11 mouse cellular contexts compared by ENCODE assay signal in genomic region chr3:153720296-153720695, GRCm38 (mm10). TPM values are rescaled to one million over a fixed set of nuclear protein-coding genes. Genes with fewer than 3 reads are reported as not detected.
DNase-seq lines count a peak whose midpoint lies in the region; ATAC-seq lines count a peak whose summit lies in the region.
"Had no signal": no experiment of that assay in that cellular context is flagged by ENCODE, and none has a peak within 500 bp of the region (broad histone marks: within the 10 kb centered on the region; RNA-seq: fewer than 3 reads in every experiment).

No protein-coding gene starts in this region.

- H3K4me3 ChIP-seq in forebrain, embryonic 11.5 days (ENCODE audit: low read depth, low read length), result no peak overlapping the region
- no peak overlapping the region for H3K4me3 ChIP-seq in forebrain, embryonic 14.5 days (ENCODE audit: low read depth, low read length)
- no peak overlapping the region for H3K4me3 ChIP-seq in kidney, embryonic 14.5 days (ENCODE audit: low read length)
- no peak overlapping the region; the same call in 1 of the 2 replicates for H3K4me3 ChIP-seq in embryonic facial prominence, embryonic 12.5 days
- H3K4me3 ChIP-seq in liver, embryonic 13.5 days (replicated peaks), result 0 out of 2 replicates have a peak overlapping the region, but pooled peaks have one; percentile 2

- WGBS in forebrain, embryonic 11.5 days, result 63% methylated on average over 3 of the region's 3 CpGs
- 62% methylated on average over 3 of the region's 3 CpGs for WGBS in forebrain, embryonic 14.5 days
- 33% methylated on average over 3 of the region's 3 CpGs for WGBS in kidney, embryonic 14.5 days
- 23% methylated on average over 3 of the region's 3 CpGs for WGBS in embryonic facial prominence, embryonic 12.5 days
- 16% methylated on average over 3 of the region's 3 CpGs for WGBS in liver, embryonic 13.5 days (ENCODE audit: insufficient replicate concordance)

- H3K9ac ChIP-seq in forebrain, embryonic 11.5 days (ENCODE audit: low read length), result no peak overlapping the region
- no peak overlapping the region for H3K9ac ChIP-seq in forebrain, embryonic 14.5 days (ENCODE audit: low read length)
- H3K9ac ChIP-seq in kidney, embryonic 14.5 days (ENCODE audit: low read depth, low read length), result 0 out of 2 replicates have a peak overlapping the region, but pooled peaks have one; percentile 29
- H3K9ac ChIP-seq in embryonic facial prominence, embryonic 12.5 days, result no peak overlapping the region
- H3K9ac ChIP-seq in liver, embryonic 13.5 days, result peak overlapping the region; percentile 46

- DNase-seq in forebrain, embryonic 11.5 days (ENCODE audit: low spot score), result no peak
- no peak for DNase-seq in forebrain, embryonic 14.5 days (ENCODE audit: low spot score)
- no peak for DNase-seq in kidney, postnatal 10 days
- DNase-seq in liver, embryonic 13.5 days, result no peak
- DNase-seq in cerebellum, postnatal 10 days, result no peak
- DNase-seq: cerebellum, postnatal 14 days; gastrocnemius, postnatal 10 days had no signal

- H3K36me3 ChIP-seq in forebrain, embryonic 11.5 days (ENCODE audit: control insufficient read depth, insufficient read depth, low read length), result no peaks in the 10 kb centered on the region
- no peaks in the 10 kb centered on the region for H3K36me3 ChIP-seq in forebrain, embryonic 14.5 days (ENCODE audit: control insufficient read depth, insufficient read depth, low read length)
- no peaks in the 10 kb centered on the region for H3K36me3 ChIP-seq in kidney, embryonic 14.5 days (ENCODE audit: control insufficient read depth, insufficient read depth, low read length)
- H3K36me3 ChIP-seq in embryonic facial prominence, embryonic 12.5 days, result no peaks in the 10 kb centered on the region
- 0 out of 2 replicates have a peak, but pooled peaks cover 2% of the 10 kb centered on the region for H3K36me3 ChIP-seq in liver, embryonic 13.5 days

- H3K27ac ChIP-seq in forebrain, embryonic 11.5 days (ENCODE audit: low read depth, low read length), result 0 out of 2 replicates have a peak overlapping the region, but pooled peaks have one; percentile 31
- H3K27ac ChIP-seq in forebrain, embryonic 14.5 days (ENCODE audit: low read depth, low read length), result no peak overlapping the region
- peak overlapping the region; percentile 77 for H3K27ac ChIP-seq in kidney, embryonic 14.5 days (ENCODE audit: low read depth, low read length)
- peak overlapping the region; percentile 69 for H3K27ac ChIP-seq in embryonic facial prominence, embryonic 12.5 days
- peak overlapping the region; percentile 83 for H3K27ac ChIP-seq in liver, embryonic 13.5 days

- no peak overlapping the region for H3K4me2 ChIP-seq in forebrain, embryonic 11.5 days (ENCODE audit: low read depth, low read length, severe bottlenecking)
- H3K4me2 ChIP-seq in forebrain, embryonic 14.5 days (ENCODE audit: low read length), result no peak overlapping the region
- H3K4me2 ChIP-seq in kidney, embryonic 14.5 days (replicated peaks; ENCODE audit: low read depth, low read length), result no peak overlapping the region
- peak overlapping the region; percentile 7; the same call in 1 of the 2 replicates for H3K4me2 ChIP-seq in embryonic facial prominence, embryonic 12.5 days (replicated peaks)
- H3K4me2 ChIP-seq in liver, embryonic 13.5 days, result peak overlapping the region; percentile 94

- H3K27me3 ChIP-seq in forebrain, embryonic 11.5 days (ENCODE audit: control insufficient read depth, insufficient read depth, low read length), result no peaks in the 10 kb centered on the region
- H3K27me3 ChIP-seq in forebrain, embryonic 14.5 days (replicated peaks; ENCODE audit: control insufficient read depth, insufficient read depth, low read length), result no peaks in the 10 kb centered on the region
- H3K27me3 ChIP-seq in kidney, embryonic 14.5 days (ENCODE audit: control insufficient read depth, insufficient read depth, low read length), result no peaks in the 10 kb centered on the region
- no peaks in the 10 kb centered on the region for H3K27me3 ChIP-seq in embryonic facial prominence, embryonic 12.5 days
- H3K27me3 ChIP-seq in liver, embryonic 13.5 days, result no peaks in the 10 kb centered on the region

- no peak for ATAC-seq in forebrain, embryonic 11.5 days (replicated peaks; ENCODE audit: low FRiP score)
- no peak for ATAC-seq in forebrain, embryonic 14.5 days
- ATAC-seq in kidney, embryonic 14.5 days (ENCODE audit: low FRiP score, low TSS enrichment), result no peak
- no peak for ATAC-seq in embryonic facial prominence, embryonic 12.5 days (ENCODE audit: insufficient number of reproducible peaks, insufficient read depth, low FRiP score, low TSS enrichment)
- ATAC-seq in liver, embryonic 13.5 days (ENCODE audit: low read depth), result no peak
- ATAC-seq in granulocyte monocyte progenitor cell, adult 5-6 weeks (replicated peaks; ENCODE audit: poor library complexity, severe bottlenecking), result no peak
- ATAC-seq: hindbrain, embryonic 16.5 days had no signal

- H3K4me1 ChIP-seq in forebrain, embryonic 11.5 days (replicated peaks; ENCODE audit: control insufficient read depth, insufficient read depth, low read length), result peaks cover 2% of the 10 kb centered on the region; the same call in 1 of the 2 replicates
- peaks cover 12% of the 10 kb centered on the region for H3K4me1 ChIP-seq in forebrain, embryonic 14.5 days (ENCODE audit: control insufficient read depth, insufficient read depth, low read length)
- peaks cover 40% of the 10 kb centered on the region for H3K4me1 ChIP-seq in kidney, embryonic 14.5 days (ENCODE audit: control insufficient read depth, insufficient read depth, low read length)
- peaks cover 73% of the 10 kb centered on the region for H3K4me1 ChIP-seq in embryonic facial prominence, embryonic 12.5 days
- peaks cover 91% of the 10 kb centered on the region for H3K4me1 ChIP-seq in liver, embryonic 13.5 days (replicated peaks)

- no peaks in the 10 kb centered on the region for H3K9me3 ChIP-seq in forebrain, embryonic 11.5 days (ENCODE audit: control insufficient read depth, low read length)
- no peaks in the 10 kb centered on the region for H3K9me3 ChIP-seq in forebrain, embryonic 14.5 days (replicated peaks; ENCODE audit: control insufficient read depth, low read length)
- no peaks in the 10 kb centered on the region for H3K9me3 ChIP-seq in kidney, embryonic 14.5 days (ENCODE audit: control insufficient read depth, low read length)
- H3K9me3 ChIP-seq in embryonic facial prominence, embryonic 12.5 days, result no peaks in the 10 kb centered on the region
- no peaks in the 10 kb centered on the region for H3K9me3 ChIP-seq in liver, embryonic 13.5 days (replicated peaks)

RNA-seq across cellular contexts. Expression of gene St6galnac3, which starts 4.7 kb away (rescaled TPM):
- 29.8 and 38.0 TPM in 2 replicates for polyA plus RNA-seq in forebrain, embryonic 11.5 days (2014; fragmentation: Nextera tagmentation; extraction: Ambion mirVana)
- polyA plus RNA-seq in forebrain, embryonic 14.5 days (2014; fragmentation: Nextera tagmentation; extraction: Ambion mirVana), result 23.2 and 24.7 TPM in 2 replicates
- polyA plus RNA-seq in kidney, embryonic 14.5 days (2014; fragmentation: Nextera tagmentation; extraction: Ambion mirVana), result 51.6 and 63.8 TPM in 2 replicates
- polyA plus RNA-seq in embryonic facial prominence, embryonic 12.5 days (2016; fragmentation: Nextera tagmentation; extraction: Ambion mirVana), result 64.6 and 70.2 TPM in 2 replicates
- 8.3 and 9.6 TPM in 2 replicates for polyA plus RNA-seq in liver, embryonic 13.5 days (2015; fragmentation: Nextera tagmentation; extraction: Ambion mirVana)
- 2.6 and 4.2 TPM in 2 replicates for total RNA-seq in granulocyte monocyte progenitor cell, adult 5-6 weeks (2014; fragmentation: Nextera tagmentation)
- total RNA-seq in granulocyte monocyte progenitor cell, adult 5-6 weeks (2017), result 0.31 and 0.90 TPM in 2 replicates

Comparison
In these comparisons a context has a peak if more than half of its experiments do, and no peak if none do; other contexts are left out.
1. H3K4me2 ChIP-seq: peak in embryonic facial prominence, embryonic 12.5 days (single experiment) and liver, embryonic 13.5 days (single experiment); none in forebrain, embryonic 11.5 days (single experiment), forebrain, embryonic 14.5 days (single experiment) and kidney, embryonic 14.5 days (single experiment).
2. H3K9ac ChIP-seq: peak in kidney, embryonic 14.5 days (single experiment) and liver, embryonic 13.5 days (single experiment); none in forebrain, embryonic 11.5 days (single experiment), forebrain, embryonic 14.5 days (single experiment) and embryonic facial prominence, embryonic 12.5 days (single experiment).